Mouse (Mus musculus) heart, postnatal 0 days (tissue): Measurements from ENCODE around the gene 1700037C18Rik. TPM values are rescaled to one million over a fixed set of nuclear protein-coding genes. Genes with fewer than 3 reads are reported as not detected.

Experiments
- ATAC-seq: fragments of 200-750 bp; cut with Nextera tagmentation; 2 replicates; pipeline ENCODE4 v1.8.0; 2017; ENCODE audit warnings: low read depth, moderate number of reproducible peaks, moderate library complexity; ENCODE audit not compliant: insufficient read depth
- DNase-seq: peaks from one replicate; pipeline ENCODE4 v3.0.0-alpha.2; 2016; ENCODE audit warnings: low spot score
- H3K27ac ChIP-seq: fragments of 300-500 bp; sonication (generic); 2 replicates; pipeline ENCODE4 v1.5.1; 2014; ENCODE audit warnings: low read depth, mild to moderate bottlenecking
- H3K27me3 ChIP-seq: fragments of 300-500 bp; sonication (generic); 2 replicates; pipeline ENCODE4 v1.6.1; 2014; ENCODE audit warnings: low read length, mixed read lengths; ENCODE audit not compliant: control insufficient read depth, insufficient read depth
- H3K36me3 ChIP-seq: fragments of 300-500 bp; sonication (generic); replicated peaks from 2 replicates; pipeline ENCODE4 v1.6.1; 2014; ENCODE audit warnings: low read length, mixed read lengths; ENCODE audit not compliant: control insufficient read depth, insufficient read depth
- H3K4me1 ChIP-seq: fragments of 300-500 bp; sonication (generic); 2 replicates; pipeline ENCODE4 v1.6.1; 2014; ENCODE audit warnings: antibody characterized with exemption; ENCODE audit not compliant: control insufficient read depth, insufficient read depth
- H3K4me2 ChIP-seq: fragments of 300-500 bp; sonication (generic); 2 replicates; pipeline ENCODE4 v1.6.1; 2014; ENCODE audit warnings: low read depth, mild to moderate bottlenecking, low read length, moderate library complexity
- H3K4me3 ChIP-seq: fragments of 300-500 bp; sonication (generic); 2 replicates; pipeline ENCODE4 v1.5.1; 2014; ENCODE audit warnings: low read depth, low read length
- H3K9ac ChIP-seq: fragments of 300-500 bp; sonication (generic); replicated peaks from 2 replicates; pipeline ENCODE4 v1.6.1; 2014; ENCODE audit warnings: low read depth, low read length, mixed read lengths
- H3K9me3 ChIP-seq: fragments of 300-500 bp; sonication (generic); replicated peaks from 2 replicates; pipeline ENCODE4 v1.6.1; 2016; ENCODE audit warnings: low read length; ENCODE audit not compliant: control insufficient read depth
- CTCF ChIP-seq: IDR thresholded peaks from 2 replicates; pipeline ENCODE4 v1.5.1; 2016; ENCODE audit warnings: antibody characterized with exemption, control low read depth, low read depth
- EP300 ChIP-seq: IDR thresholded peaks from 2 replicates; pipeline ENCODE4 v1.6.1; 2016; ENCODE audit warnings: antibody characterized with exemption, low read depth
- WGBS: fragments of 180-500 bp; shearing (Covaris S2); extraction: QIAGEN DNeasy Blood & Tissue Kit; methylation state at CpG from one replicate; pipeline ENCODE4 v1.1.7; 2014; 5-methylcytosine and 5-hydroxymethylcytosine counted together
- polyA plus RNA-seq: library from polyadenylated mRNA; unstranded; fragments of >200 nt; fragmentation: Nextera tagmentation; extraction: Ambion mirVana; gene quantifications from 2 replicates; pipeline ENCODE4 v1.2.1, GENCODE M21; 2015
- total RNA-seq: library from RNA; depleted of rRNA; stranded (reverse); fragments of >200 nt; gene quantifications from 2 replicates; pipeline ENCODE4 v1.2.3, GENCODE M21; 2014; ENCODE audit warnings: low replicate concordance

1700037C18Rik gene
- total and polyA plus RNA-seq, 2 experiments from 2014 or later = 4.0 to 10.0 TPM

GRCm38 (mm10) chr16:3872216-3873047 is 36.1 kb downstream of the 1700037C18Rik start, which contains the start of gene Naa60:
TSS of gene Naa60 (plus strand) at chr16:3872375.
- peaks cover 15% of the 10 kb centered on the region; the same call in 1 of the 2 replicates for H3K36me3 ChIP-seq
- 3% methylated on average over 47 of the region's 47 CpGs for WGBS
- H3K27me3 ChIP-seq = no peaks in the 10 kb centered on the region
- ATAC-seq (peak; percentile 99), DNase-seq (peak; percentile 92)
- no peaks in the 10 kb centered on the region for H3K9me3 ChIP-seq
- H3K27ac ChIP-seq = peak within 1 kb of the TSS; percentile 66
- H3K4me3 ChIP-seq = peak within 1 kb of the TSS; percentile 52
- no peak for TF ChIP-seq CTCF
- peak within 1 kb of the TSS; percentile 97 for H3K4me2 ChIP-seq
- H3K9ac ChIP-seq = peak within 1 kb of the TSS; percentile 46
- peaks cover 11% of the 10 kb centered on the region for H3K4me1 ChIP-seq

GRCm38 (mm10) chr16:3871815-3872214 is 36.7 kb downstream of the 1700037C18Rik start:
- TF ChIP-seq CTCF = no peak
- no peak for TF ChIP-seq EP300
- H3K4me1 ChIP-seq = peaks cover 11% of the 10 kb centered on the region
- peak overlapping the region; percentile 97 for H3K4me2 ChIP-seq
- 1% methylated on average over 16 of the region's 16 CpGs for WGBS
- no peaks in the 10 kb centered on the region for H3K9me3 ChIP-seq
- peak overlapping the region; percentile 46 for H3K9ac ChIP-seq
- H3K36me3 ChIP-seq = peaks cover 18% of the 10 kb centered on the region; the same call in 1 of the 2 replicates
- ATAC-seq = no peak
- H3K27ac ChIP-seq = peak overlapping the region; percentile 16; the same call in 1 of the 2 replicates
- no peak for DNase-seq
- peak overlapping the region; percentile 52 for H3K4me3 ChIP-seq
- no peaks in the 10 kb centered on the region for H3K27me3 ChIP-seq

- DNase-seq = no peak
- no peak for ATAC-seq
- H3K27me3 ChIP-seq = no peaks in the 10 kb centered on the region
- H3K4me3 ChIP-seq = no peak overlapping the region
- no peak overlapping the region for H3K9ac ChIP-seq
- no peak for TF ChIP-seq CTCF
- no peak for TF ChIP-seq EP300
- no peak overlapping the region for H3K4me2 ChIP-seq
- H3K27ac ChIP-seq = no peak overlapping the region
- 87% methylated on average over 4 of the region's 4 CpGs for WGBS
- no peaks in the 10 kb centered on the region for H3K9me3 ChIP-seq
- no peaks in the 10 kb centered on the region for H3K4me1 ChIP-seq
- H3K36me3 ChIP-seq = peaks cover 12% of the 10 kb centered on the region
Measured at GRCm38 (mm10) chr16:3859254-3859653, 49.2 kb downstream of the 1700037C18Rik start.

- Histone ChIP-seq H3K9ac (no peak overlapping the region), H3K9me3 (no peaks in the 10 kb centered on the region), H3K4me2 (no peak overlapping the region), H3K36me3 (peaks cover 5% of the 10 kb centered on the region; the same call in 1 of the 2 replicates), H3K4me3 (no peak overlapping the region), H3K27ac (no peak overlapping the region), H3K4me1 (no peaks in the 10 kb centered on the region), H3K27me3 (no peaks in the 10 kb centered on the region)
- ATAC-seq (no peak), DNase-seq (no peak)
- TF ChIP-seq CTCF (no peak), EP300 (no peak)
- 75% methylated on average over 1 of the region's 1 CpGs for WGBS
Measured at GRCm38 (mm10) chr16:3855776-3856175, 52.7 kb downstream of the 1700037C18Rik start.

- DNase-seq (no peak), ATAC-seq (no peak)
- H3K4me3 ChIP-seq = no peak overlapping the region
- H3K27me3 ChIP-seq = no peaks in the 10 kb centered on the region
- H3K9ac ChIP-seq = no peak overlapping the region
- no peak overlapping the region for H3K27ac ChIP-seq
- 60% methylated on average over 11 of the region's 11 CpGs for WGBS
- H3K36me3 ChIP-seq = no peaks in the 10 kb centered on the region
- H3K4me2 ChIP-seq = no peak overlapping the region
- no peaks in the 10 kb centered on the region for H3K9me3 ChIP-seq
- TF ChIP-seq CTCF = no peak
- TF ChIP-seq EP300 = no peak
- H3K4me1 ChIP-seq = no peaks in the 10 kb centered on the region
Measured at GRCm38 (mm10) chr16:3854437-3855182, 53.9 kb downstream of the 1700037C18Rik start.
